Mouse (Mus musculus) liver, embryonic 14.5 days (tissue): ENCODE measurements around the gene Rplp2.

Experiments used
- CTCF ChIP-seq: IDR thresholded peaks from 2 replicates; pipeline ENCODE4 v1.5.1; 2016; ENCODE audit warnings: antibody characterized with exemption, low read depth, control low read depth
- EP300 ChIP-seq: IDR thresholded peaks from 2 replicates; pipeline ENCODE4 v1.6.1; 2016; ENCODE audit warnings: antibody characterized with exemption, low read depth

GRCm38 (mm10) chr7:141481498-141482401 lies 34.6 kb downstream of the Rplp2 start:
- peak; percentile 65 for TF ChIP-seq CTCF
- TF ChIP-seq EP300, result no peak
